Mouse (Mus musculus) ES-Bruce4 (cell line): Measurements from ENCODE around the gene Mical2.

ENCODE experiments used
- CTCF ChIP-seq: IDR thresholded peaks from one replicate; pipeline ENCODE4 v1.8.1; 2011; ENCODE audit warnings: low read depth, low read length
- EP300 ChIP-seq: IDR thresholded peaks from 2 replicates; pipeline ENCODE4 v1.6.1; 2011; ENCODE audit warnings: low read depth, low read length; ENCODE audit not compliant: insufficient read depth
- POLR2A ChIP-seq: IDR thresholded peaks from one replicate; pipeline ENCODE4 v1.8.1; 2011; ENCODE audit warnings: low read length; ENCODE audit not compliant: insufficient read depth

DNA sequence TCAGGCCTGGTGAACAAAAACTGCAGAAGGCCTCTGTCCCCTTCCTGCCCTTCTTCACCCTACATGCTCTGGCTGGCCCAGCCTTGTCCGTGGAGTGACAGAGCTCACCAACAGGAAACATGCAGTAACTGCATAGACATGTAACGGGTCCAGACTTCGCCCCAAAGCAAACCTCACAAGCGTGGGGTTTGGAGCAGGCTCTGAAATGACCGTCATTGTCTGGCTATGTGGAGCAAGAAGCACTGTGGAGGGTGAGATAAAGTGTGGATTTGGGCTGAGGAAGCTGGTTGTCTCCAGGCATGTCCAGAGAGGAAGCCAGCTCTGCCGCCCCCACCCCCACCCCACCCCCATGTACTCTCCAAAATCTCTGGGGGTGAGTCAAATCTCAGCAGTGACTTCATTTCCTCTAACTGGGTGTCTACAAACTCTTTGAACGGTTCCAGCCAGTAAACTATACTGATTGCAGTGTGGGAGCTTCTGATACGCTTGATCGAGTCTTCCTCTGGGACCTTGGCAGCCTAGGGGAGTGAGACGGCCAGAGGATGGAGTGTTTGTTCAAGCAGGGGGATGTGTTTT lies 74.0 kb downstream of the Mical2 start:
- no peak for TF ChIP-seq POLR2A
- no peak for TF ChIP-seq CTCF
- no peak for TF ChIP-seq EP300
